Mouse (Mus musculus): ENCODE measurements at regions not wholly inside any gene's neighbourhood (a gene's known extent, or its start where the extent isn't known, plus 50 kb on each side); places are given as distances from the start of the nearest gene placed in this dataset.

DNA sequence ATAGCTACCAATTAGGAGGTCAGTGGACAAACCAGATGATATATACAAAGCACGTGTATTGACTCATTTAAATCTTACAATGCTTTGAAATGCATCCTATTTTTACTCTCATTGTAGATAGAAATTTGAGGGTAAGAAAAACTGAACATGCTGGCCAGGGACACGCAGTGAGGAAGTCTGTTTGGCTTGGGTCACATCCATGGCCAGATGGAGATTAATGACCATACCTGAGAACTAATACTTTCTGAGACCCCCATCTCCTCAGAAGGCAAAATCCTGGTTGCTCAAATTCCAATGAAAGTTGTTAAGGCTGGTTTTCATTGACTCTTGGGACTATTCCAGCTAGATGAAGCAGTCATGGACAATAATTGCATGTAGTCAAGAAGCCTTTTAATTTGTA, 850.3 kb downstream of the Gsdmc2 start:
- DNase-seq (ENCODE audit: low spot score): no peak

- DNase-seq (ENCODE audit: low spot score): no peak
Observed at GRCm38 (mm10) chr15:62986871-62987270, 858.1 kb downstream of the Gsdmc2 start.

- DNase-seq (ENCODE audit: low spot score): no peak
Observed at GRCm38 (mm10) chr15:62986147-62986546, 858.8 kb downstream of the Gsdmc2 start.

GRCm38 (mm10) chr15:62970566-62970965, 874.4 kb downstream of the Gsdmc2 start:
- DNase-seq (ENCODE audit: low spot score): no peak

DNA sequence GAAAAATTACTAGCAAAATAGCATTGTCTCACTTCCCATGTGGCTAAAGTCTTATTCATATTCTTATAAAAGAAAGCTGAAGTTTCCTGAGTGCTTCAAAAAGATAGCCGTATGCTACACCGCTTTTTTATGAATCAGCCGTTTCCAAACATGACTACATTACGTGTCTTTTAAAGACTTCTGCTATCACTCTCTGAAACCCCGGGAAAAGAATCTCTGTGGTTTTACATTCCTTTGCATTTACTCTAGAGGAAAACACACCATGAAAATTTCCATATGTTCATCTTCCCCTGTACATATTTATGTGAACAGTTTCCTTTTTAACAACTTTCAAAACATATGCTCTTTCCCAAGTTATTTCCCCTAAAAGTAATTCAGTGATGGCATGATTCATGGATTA, 882.3 kb downstream of the Gsdmc2 start:
- DNase-seq (ENCODE audit: low spot score): no peak

DNA sequence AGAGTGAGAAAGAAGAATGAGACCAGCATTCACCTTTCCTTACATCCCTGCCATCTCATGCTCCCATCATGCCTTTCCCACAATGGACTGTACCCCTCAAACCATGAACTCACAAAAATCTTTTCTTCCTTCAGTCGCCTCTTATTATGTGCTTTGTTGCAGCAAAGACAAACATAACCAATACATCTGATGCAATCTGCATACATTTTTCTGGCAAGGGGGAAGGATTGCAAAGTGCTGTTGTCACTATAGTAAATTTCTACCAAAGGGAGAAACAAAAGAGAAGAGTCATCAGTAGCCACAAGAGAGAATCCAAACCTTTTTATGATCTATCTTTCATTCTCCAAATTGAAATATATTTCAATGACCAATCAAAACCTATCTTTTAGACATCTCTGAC, 884.4 kb downstream of the Gsdmc2 start:
- DNase-seq (ENCODE audit: low spot score): no peak

- no peak for DNase-seq (ENCODE audit: low spot score)
Observed at GRCm38 (mm10) chr15:62958506-62959330, 886.3 kb downstream of the Gsdmc2 start.

DNA sequence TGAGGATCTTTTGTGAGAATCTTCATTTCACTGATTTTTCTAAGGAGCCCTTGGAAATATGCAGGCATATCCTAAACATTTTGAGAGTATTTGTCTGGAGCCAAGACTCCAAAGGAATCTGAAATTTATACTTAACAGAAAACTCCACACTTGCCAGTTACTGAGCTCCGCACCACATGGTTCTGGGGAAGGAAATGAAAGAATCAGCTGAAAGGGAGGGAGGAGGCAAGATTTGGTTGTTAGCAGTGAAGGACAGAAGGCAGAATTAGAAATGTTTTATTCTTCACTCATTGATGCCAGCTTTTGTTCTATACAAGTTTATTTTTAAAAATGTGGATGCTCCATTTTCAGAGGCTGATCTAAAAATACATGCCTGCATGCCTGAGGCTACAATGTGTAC, 890.1 kb downstream of the Gsdmc2 start:
- peak; percentile 11 for DNase-seq (ENCODE audit: low spot score)

DNA sequence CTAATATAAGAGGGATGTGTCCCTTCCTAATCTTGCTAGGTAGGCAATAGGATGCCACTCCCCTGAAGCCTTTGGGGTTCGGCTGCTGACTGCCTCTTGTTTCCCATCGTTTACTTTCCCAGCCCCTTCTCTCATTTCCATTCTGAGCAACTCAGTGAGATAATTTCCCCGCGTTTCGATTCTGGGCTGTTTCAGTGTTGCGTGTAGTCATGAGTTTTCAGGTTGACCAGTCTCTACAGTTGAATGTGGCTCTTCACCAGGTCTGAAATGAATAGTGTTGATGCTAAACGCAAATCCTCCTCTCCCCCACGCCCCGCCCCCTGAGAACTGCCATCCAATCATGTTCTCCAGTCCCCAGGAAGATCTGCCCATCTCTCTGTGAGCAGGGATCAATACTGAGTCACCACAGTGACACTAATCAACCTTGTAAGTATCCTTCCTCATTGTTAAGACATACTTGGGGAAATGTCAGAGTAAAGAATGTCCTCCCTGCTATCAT, 890.6 kb downstream of the Gsdmc2 start:
- no peak for DNase-seq (ENCODE audit: low spot score)

- peak; percentile 31 for DNase-seq (ENCODE audit: low spot score)
Observed at GRCm38 (mm10) chr15:62953215-62953941, 891.6 kb downstream of the Gsdmc2 start.

- no peak for DNase-seq (ENCODE audit: low spot score)
Observed at GRCm38 (mm10) chr15:62952487-62953214, 892.3 kb downstream of the Gsdmc2 start.

DNA sequence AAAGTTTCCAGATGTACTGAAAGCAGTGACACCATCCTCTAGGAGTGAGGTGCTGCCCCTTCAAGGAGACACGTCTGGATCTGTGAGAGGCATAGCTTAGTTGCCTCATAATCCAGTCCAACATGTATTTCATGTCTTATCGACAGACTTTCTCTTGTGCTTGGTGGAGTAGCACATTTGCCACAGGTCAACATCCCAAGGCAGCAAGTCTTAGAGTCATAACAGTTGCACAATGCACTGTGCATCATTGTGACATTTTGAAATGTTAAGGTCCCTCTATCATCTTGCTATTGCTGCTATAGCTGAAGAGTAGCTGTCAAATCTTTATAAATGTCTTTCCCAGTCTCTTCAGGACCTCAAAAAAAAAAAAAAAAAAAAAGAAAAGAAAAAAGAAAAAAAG, 905.6 kb downstream of the Gsdmc2 start:
- no peak for DNase-seq (ENCODE audit: low spot score)

DNA sequence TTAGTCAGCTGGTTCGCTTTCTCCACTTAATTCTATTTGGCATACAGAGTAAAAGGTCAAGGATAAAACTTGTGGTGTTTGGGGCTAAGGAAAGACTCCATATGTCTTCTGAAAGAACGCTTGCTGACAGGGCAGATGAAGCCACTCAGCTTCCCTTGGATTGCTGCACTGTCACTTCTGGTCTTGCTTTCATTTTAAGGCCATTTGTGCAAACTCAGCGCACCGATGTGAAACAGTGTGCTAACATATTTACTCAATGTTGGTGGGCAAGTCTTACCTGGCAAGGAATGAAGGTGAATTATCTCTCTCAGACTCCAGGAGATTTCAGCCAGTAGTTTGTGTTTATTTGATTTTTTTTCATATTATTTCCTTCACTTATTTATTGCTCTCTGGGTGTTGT, 907.2 kb downstream of the Gsdmc2 start:
- no peak for DNase-seq (ENCODE audit: low spot score)

DNA sequence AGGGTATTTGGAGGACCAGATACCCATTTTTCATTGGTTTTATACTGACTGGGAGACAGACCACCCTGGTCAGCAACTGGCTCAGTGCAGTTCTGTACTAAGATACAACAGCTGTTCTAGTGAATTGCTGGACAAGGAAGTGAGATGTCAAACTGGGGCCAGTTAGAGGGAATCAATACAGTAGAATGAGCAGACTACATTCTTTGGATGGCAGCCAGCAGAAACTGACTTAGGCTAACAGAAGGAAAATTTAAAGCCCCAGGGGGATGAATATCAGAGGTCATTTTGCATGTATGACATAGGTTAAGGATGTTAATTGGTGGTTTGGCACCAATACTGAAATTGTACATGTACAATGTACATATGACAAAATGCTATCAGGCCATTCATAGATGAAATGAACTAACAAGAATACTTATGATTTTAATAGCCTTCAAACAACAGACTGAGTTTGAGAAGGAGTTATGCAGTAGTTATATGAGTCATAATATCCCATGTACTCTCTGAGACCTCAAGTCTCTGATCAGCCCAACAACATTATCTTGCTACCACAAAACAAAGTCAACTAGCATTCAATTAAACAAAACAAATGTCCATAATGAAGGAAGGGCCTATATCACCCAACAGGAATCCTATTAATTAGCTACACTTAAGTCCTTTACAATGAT, 910.3 kb downstream of the Gsdmc2 start:
- DNase-seq (ENCODE audit: low spot score): no peak

GRCm38 (mm10) chr15:62920520-62920919, 924.5 kb downstream of the Gsdmc2 start:
- DNase-seq (ENCODE audit: low spot score): no peak

GRCm38 (mm10) chr15:62919264-62919663, 925.7 kb downstream of the Gsdmc2 start:
- peak; percentile 21 for DNase-seq (ENCODE audit: low spot score)

DNA sequence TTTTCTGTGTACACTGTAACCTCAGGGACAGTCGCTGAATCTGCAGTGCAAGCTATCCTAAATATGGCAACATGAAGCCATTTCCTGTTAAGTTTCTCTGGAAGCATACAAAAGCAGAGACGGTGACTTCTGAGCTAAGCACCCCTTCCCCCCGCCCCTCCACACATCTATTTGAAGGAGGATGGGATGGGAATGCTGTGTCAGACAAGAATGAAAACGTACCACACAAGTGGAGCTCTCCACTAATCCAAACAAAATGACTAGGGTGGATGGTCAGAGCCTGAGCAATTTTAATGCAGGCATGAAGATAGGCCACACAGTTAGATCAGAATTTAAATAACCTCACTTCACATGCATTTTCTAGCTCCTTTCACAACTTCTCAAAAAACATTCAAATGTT, 936.6 kb downstream of the Gsdmc2 start:
- DNase-seq (ENCODE audit: low spot score): no peak

DNA sequence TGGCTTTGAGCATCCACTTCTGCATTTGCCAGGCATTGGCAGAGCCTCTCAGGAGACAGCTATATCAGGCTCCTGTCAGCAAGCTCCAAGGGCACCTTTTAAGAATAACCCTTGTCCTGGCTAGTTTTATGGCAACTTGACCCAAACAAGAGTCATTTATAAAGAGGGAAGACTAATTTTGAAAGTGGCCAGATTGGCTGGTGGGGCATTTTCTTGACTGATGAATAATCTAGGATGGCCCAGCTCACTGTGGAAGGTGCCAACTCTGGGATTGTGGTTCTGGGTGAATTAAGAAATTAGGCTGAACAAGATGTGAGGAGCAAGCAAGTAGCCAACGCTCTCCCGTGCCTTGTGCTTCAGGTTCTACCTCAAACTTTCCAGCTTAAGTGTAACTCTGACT, 937.8 kb downstream of the Gsdmc2 start:
- DNase-seq (ENCODE audit: low spot score): no peak

DNA sequence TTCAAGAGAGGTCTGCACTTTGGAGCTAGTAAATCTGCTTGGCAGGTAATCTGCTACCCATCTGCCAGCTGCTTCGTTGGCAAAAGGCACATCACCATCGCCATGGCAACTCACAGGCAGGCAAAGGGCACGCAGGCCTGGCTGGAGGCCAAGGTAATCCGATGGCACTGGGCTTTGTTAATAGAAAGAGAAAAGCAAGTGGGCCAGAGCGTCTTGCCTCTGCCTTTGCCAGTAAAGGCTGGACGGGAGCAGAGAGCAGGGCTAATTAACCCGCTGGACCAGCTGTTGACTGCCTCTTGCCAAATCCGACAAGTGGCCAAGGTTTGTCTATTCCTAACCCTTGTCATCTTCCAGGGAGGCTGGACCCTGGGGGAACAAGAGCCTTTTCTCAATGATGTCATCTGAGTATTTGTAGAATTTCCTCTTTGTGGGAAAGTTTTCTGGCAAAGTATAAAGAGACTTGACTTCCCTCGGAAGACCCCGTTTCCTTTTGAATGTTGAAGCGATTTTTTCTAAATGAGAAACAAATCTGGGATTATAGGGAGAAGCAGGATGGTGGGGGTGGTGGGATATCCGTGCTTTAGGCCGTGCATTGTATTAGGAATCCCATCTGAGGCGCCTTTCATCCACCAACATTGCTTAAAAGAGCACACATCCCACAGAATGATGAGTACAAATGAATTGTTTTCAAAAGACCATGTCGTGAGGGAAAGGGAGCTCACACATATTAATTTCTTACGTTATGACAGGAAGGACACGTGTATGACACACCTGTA, 941.7 kb downstream of the Gsdmc2 start:
- DNase-seq (ENCODE audit: low spot score): peak; percentile 50

DNA sequence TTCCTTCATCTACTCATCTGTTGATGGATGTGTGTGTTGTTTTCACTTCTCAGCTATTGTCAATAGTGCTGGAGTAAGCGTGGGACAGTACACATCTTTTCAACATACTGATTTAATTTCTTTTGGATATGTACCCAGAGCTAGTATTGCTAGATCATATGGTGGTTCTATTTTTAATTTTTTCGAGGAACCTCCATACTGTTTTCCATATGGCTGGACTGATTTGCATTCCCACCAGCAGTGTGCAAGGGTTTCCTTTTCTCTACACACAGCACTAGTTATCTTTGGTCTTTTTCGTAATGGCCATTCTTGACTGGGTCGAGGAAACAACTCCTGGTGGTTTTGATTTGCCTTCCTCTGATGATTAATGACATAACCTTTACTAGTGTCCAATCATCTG, 943.0 kb downstream of the Gsdmc2 start:
- peak; percentile 7 for DNase-seq (ENCODE audit: low spot score)

GRCm38 (mm10) chr15:62889798-62890197, 955.2 kb downstream of the Gsdmc2 start:
- DNase-seq (ENCODE audit: low spot score): no peak
